Mouse (Mus musculus) limb, embryonic 11.5 days (tissue): ENCODE results near the gene Hs1bp3. TPM values are rescaled to one million over a fixed set of nuclear protein-coding genes. Genes with fewer than 3 reads are reported as not detected.

Experiments used
- ATAC-seq: fragments of 200-750 bp; cut with Nextera tagmentation; 2 replicates; pipeline ENCODE4 v1.8.0; 2017; ENCODE audit warnings: low read depth; ENCODE audit not compliant: insufficient number of reproducible peaks, low FRiP score, low TSS enrichment
- DNase-seq: peaks from one replicate; pipeline ENCODE4 v3.0.0-alpha.2; 2015; ENCODE audit warnings: low spot score
- H3K27ac ChIP-seq: fragments of 300-500 bp; sonication (generic); replicated peaks from 2 replicates; pipeline ENCODE4 v1.5.1; 2014; ENCODE audit warnings: low read depth, mild to moderate bottlenecking, low read length
- H3K27me3 ChIP-seq: fragments of 300-500 bp; sonication (generic); 2 replicates; pipeline ENCODE4 v1.6.1; 2014; ENCODE audit warnings: mild to moderate bottlenecking, low read length, mixed read lengths; ENCODE audit not compliant: control insufficient read depth, insufficient read depth
- H3K36me3 ChIP-seq: fragments of 300-500 bp; sonication (generic); 2 replicates; pipeline ENCODE4 v1.6.1; 2014; ENCODE audit warnings: mild to moderate bottlenecking, low read length, moderate library complexity, mixed read lengths; ENCODE audit not compliant: control insufficient read depth, insufficient read depth
- H3K4me1 ChIP-seq: fragments of 300-500 bp; sonication (generic); 2 replicates; pipeline ENCODE4 v1.6.1; 2014; ENCODE audit warnings: low read length, mixed read lengths; ENCODE audit not compliant: control insufficient read depth, insufficient read depth
- H3K4me2 ChIP-seq: fragments of 300-500 bp; sonication (generic); 2 replicates; pipeline ENCODE4 v1.6.1; 2014; ENCODE audit warnings: low read depth, mild to moderate bottlenecking, moderate library complexity; ENCODE audit not compliant: severe bottlenecking
- H3K4me3 ChIP-seq: fragments of 300-500 bp; sonication (generic); 2 replicates; pipeline ENCODE4 v1.5.1; 2014; ENCODE audit warnings: low read depth, low read length
- H3K9ac ChIP-seq: fragments of 300-500 bp; sonication (generic); 2 replicates; pipeline ENCODE4 v1.6.1; 2014; ENCODE audit warnings: mild to moderate bottlenecking, low read length
- H3K9me3 ChIP-seq: fragments of 300-500 bp; sonication (generic); 2 replicates; pipeline ENCODE4 v1.6.1; 2016; ENCODE audit warnings: low read length; ENCODE audit not compliant: control insufficient read depth
- WGBS: fragments of 180-500 bp; shearing (Covaris S2); extraction: QIAGEN DNeasy Blood & Tissue Kit; methylation state at CpG from one replicate; pipeline ENCODE4 v1.1.7; 2014; 5-methylcytosine and 5-hydroxymethylcytosine counted together
- polyA plus RNA-seq: library from polyadenylated mRNA; unstranded; fragments of >200 nt; fragmentation: Nextera tagmentation; extraction: Ambion mirVana; gene quantifications from 2 replicates; pipeline ENCODE4 v1.2.1, GENCODE M21; 2014

The Hs1bp3 gene
- polyA plus RNA-seq, 1 experiment from 2014 or later, result 11.8 TPM

GRCm38 (mm10) chr12:8366688-8367087 is 53.5 kb downstream of the Hs1bp3 start:
- no peaks in the 10 kb centered on the region for H3K36me3 ChIP-seq
- no peak overlapping the region for H3K9ac ChIP-seq
- H3K27ac ChIP-seq, result no peak overlapping the region
- no peak overlapping the region for H3K4me2 ChIP-seq
- no peak overlapping the region for H3K4me3 ChIP-seq
- no peaks in the 10 kb centered on the region for H3K9me3 ChIP-seq
- ATAC-seq (no peak), DNase-seq (no peak)
- no peaks in the 10 kb centered on the region for H3K27me3 ChIP-seq
- peaks cover 5% of the 10 kb centered on the region; the same call in 1 of the 2 replicates for H3K4me1 ChIP-seq
- 64% methylated on average over 3 of the region's 3 CpGs for WGBS

GRCm38 (mm10) chr12:8371746-8372510 is 58.7 kb downstream of the Hs1bp3 start:
- Histone ChIP-seq H3K27ac (no peak overlapping the region), H3K9ac (no peak overlapping the region), H3K4me3 (no peak overlapping the region), H3K36me3 (no peaks in the 10 kb centered on the region), H3K4me1 (no peaks in the 10 kb centered on the region), H3K4me2 (no peak overlapping the region), H3K9me3 (no peaks in the 10 kb centered on the region), H3K27me3 (no peaks in the 10 kb centered on the region)
- ATAC-seq (no peak), DNase-seq (no peak)
- WGBS, result 76% methylated on average over 5 of the region's 5 CpGs

- DNase-seq, result no peak
- no peaks in the 10 kb centered on the region for H3K9me3 ChIP-seq
- WGBS, result 78% methylated on average over 7 of the region's 7 CpGs
Measured at GRCm38 (mm10) chr12:8372511-8373180, 59.4 kb downstream of the Hs1bp3 start.

GRCm38 (mm10) chr12:8373741-8374140 is 60.5 kb downstream of the Hs1bp3 start:
- no peak overlapping the region for H3K4me3 ChIP-seq
- H3K9me3 ChIP-seq, result no peaks in the 10 kb centered on the region
- no peaks in the 10 kb centered on the region for H3K27me3 ChIP-seq
- H3K9ac ChIP-seq, result no peak overlapping the region
- WGBS, result 87% methylated on average over 5 of the region's 5 CpGs
- ATAC-seq (no peak), DNase-seq (no peak)
- no peaks in the 10 kb centered on the region for H3K4me1 ChIP-seq
- H3K27ac ChIP-seq, result no peak overlapping the region
- H3K36me3 ChIP-seq, result no peaks in the 10 kb centered on the region
- H3K4me2 ChIP-seq, result no peak overlapping the region

More at GRCm38 (mm10) chr12:8372511-8373180, 59.4 kb downstream of the Hs1bp3 start:
- Histone ChIP-seq H3K27me3 (no peaks in the 10 kb centered on the region), H3K4me3 (no peak overlapping the region), H3K36me3 (no peaks in the 10 kb centered on the region), H3K27ac (no peak overlapping the region), H3K9ac (no peak overlapping the region), H3K4me1 (no peaks in the 10 kb centered on the region), H3K4me2 (no peak overlapping the region)
- no peak for ATAC-seq

- DNase-seq (no peak), ATAC-seq (no peak)
- WGBS, result 73% methylated on average over 1 of the region's 1 CpGs
- Histone ChIP-seq H3K36me3 (no peaks in the 10 kb centered on the region), H3K4me2 (no peak overlapping the region), H3K4me3 (no peak overlapping the region), H3K9ac (no peak overlapping the region), H3K4me1 (no peaks in the 10 kb centered on the region), H3K9me3 (no peaks in the 10 kb centered on the region), H3K27ac (no peak overlapping the region), H3K27me3 (no peaks in the 10 kb centered on the region)
Measured at GRCm38 (mm10) chr12:8377169-8377568, 63.9 kb downstream of the Hs1bp3 start.

- no peaks in the 10 kb centered on the region for H3K36me3 ChIP-seq
- no peaks in the 10 kb centered on the region for H3K4me1 ChIP-seq
- no peak overlapping the region for H3K4me3 ChIP-seq
- no peak overlapping the region for H3K9ac ChIP-seq
- H3K27me3 ChIP-seq, result no peaks in the 10 kb centered on the region
- WGBS, result 28% methylated on average over 9 of the region's 9 CpGs
- H3K4me2 ChIP-seq, result no peak overlapping the region
- ATAC-seq, result no peak
- no peaks in the 10 kb centered on the region for H3K9me3 ChIP-seq
- peak; percentile 37 for DNase-seq
- H3K27ac ChIP-seq, result no peak overlapping the region; the same call in 1 of the 2 replicates
Measured at GRCm38 (mm10) chr12:8377955-8378620, 64.9 kb downstream of the Hs1bp3 start.

GRCm38 (mm10) chr12:8379795-8380521 is 66.7 kb downstream of the Hs1bp3 start:
- no peaks in the 10 kb centered on the region for H3K9me3 ChIP-seq
- H3K9ac ChIP-seq, result no peak overlapping the region
- DNase-seq (no peak), ATAC-seq (no peak)
- H3K27me3 ChIP-seq, result no peaks in the 10 kb centered on the region
- 68% methylated on average over 8 of the region's 8 CpGs for WGBS
- no peak overlapping the region for H3K4me3 ChIP-seq
- H3K4me2 ChIP-seq, result no peak overlapping the region
- no peaks in the 10 kb centered on the region for H3K36me3 ChIP-seq
- H3K27ac ChIP-seq, result no peak overlapping the region
- H3K4me1 ChIP-seq, result no peaks in the 10 kb centered on the region

GRCm38 (mm10) chr12:8380944-8381343 is 67.7 kb downstream of the Hs1bp3 start:
- WGBS, result 74% methylated on average over 9 of the region's 9 CpGs
- H3K27me3 ChIP-seq, result no peaks in the 10 kb centered on the region
- no peaks in the 10 kb centered on the region for H3K9me3 ChIP-seq
- no peak overlapping the region for H3K27ac ChIP-seq
- ATAC-seq (no peak), DNase-seq (no peak)
- H3K9ac ChIP-seq, result no peak overlapping the region
- H3K36me3 ChIP-seq, result no peaks in the 10 kb centered on the region
- no peak overlapping the region for H3K4me2 ChIP-seq
- H3K4me1 ChIP-seq, result no peaks in the 10 kb centered on the region
- H3K4me3 ChIP-seq, result no peak overlapping the region
